Mouse (Mus musculus) neural tube, embryonic 14.5 days (tissue): Measurements from ENCODE around the gene Arid4a. TPM values are rescaled to one million over a fixed set of nuclear protein-coding genes. Genes with fewer than 3 reads are reported as not detected.
"Not testable (repeated sequence)": the region's sequence is repeated elsewhere in the genome, so short reads cannot be mapped to it uniquely, and the experiment has no call there.

ENCODE experiments used
- ATAC-seq: fragments of 200-750 bp; cut with Nextera tagmentation; 2 replicates; pipeline ENCODE4 v1.8.0; 2017; ENCODE audit warnings: low read depth, mild to moderate bottlenecking, moderate TSS enrichment, moderate library complexity
- H3K27ac ChIP-seq: fragments of 300-500 bp; sonication (generic); 2 replicates; pipeline ENCODE4 v1.5.1; 2014; ENCODE audit warnings: low read depth, mild to moderate bottlenecking, control low read depth, low read length, moderate library complexity, mixed read lengths
- H3K27me3 ChIP-seq: fragments of 300-500 bp; sonication (generic); 2 replicates; pipeline ENCODE4 v1.6.1; 2014; ENCODE audit warnings: low read length; ENCODE audit not compliant: control insufficient read depth, insufficient read depth
- H3K36me3 ChIP-seq: fragments of 300-500 bp; sonication (generic); 2 replicates; pipeline ENCODE4 v1.6.1; 2014; ENCODE audit warnings: low read length, mixed read lengths; ENCODE audit not compliant: control insufficient read depth, insufficient read depth
- H3K4me1 ChIP-seq: fragments of 300-500 bp; sonication (generic); 2 replicates; pipeline ENCODE4 v1.6.1; 2014; ENCODE audit warnings: low read length; ENCODE audit not compliant: control insufficient read depth, insufficient read depth
- H3K4me2 ChIP-seq: fragments of 300-500 bp; sonication (generic); 2 replicates; pipeline ENCODE4 v1.6.1; 2014; ENCODE audit warnings: mild to moderate bottlenecking, low read depth, low read length, control low read depth
- H3K4me3 ChIP-seq: fragments of 300-500 bp; sonication (generic); 2 replicates; pipeline ENCODE4 v1.5.1; 2014; ENCODE audit warnings: low read depth, low read length, control low read depth, mixed read lengths
- H3K9ac ChIP-seq: fragments of 300-500 bp; sonication (generic); replicated peaks from 2 replicates; pipeline ENCODE4 v1.6.1; 2014; ENCODE audit warnings: low read depth, mild to moderate bottlenecking, control low read depth, low read length, mixed read lengths
- H3K9me3 ChIP-seq: fragments of 300-500 bp; sonication (generic); 2 replicates; pipeline ENCODE4 v1.6.1; 2016; ENCODE audit warnings: low read length; ENCODE audit not compliant: control insufficient read depth
- whole genome bisulfite sequencing: fragments of 180-500 bp; shearing (Covaris S2); extraction: QIAGEN DNeasy Blood & Tissue Kit; methylation state at CpG from one replicate; pipeline ENCODE4 v1.1.7; 2014; 5-methylcytosine and 5-hydroxymethylcytosine counted together
- polyA plus RNA-seq: library from polyadenylated mRNA; unstranded; fragments of >200 nt; fragmentation: Nextera tagmentation; extraction: Ambion mirVana; gene quantifications from 2 replicates; pipeline ENCODE4 v1.2.1, GENCODE M21; 2014

Gene Arid4a
- polyA plus RNA-seq, 1 experiment from 2014 or later: 45.0 TPM

GRCm38 (mm10) chr12:71053486-71053885, 37.7 kb downstream of the Arid4a start:
- no peak overlapping the region for H3K4me3 ChIP-seq
- 92% methylated on average over 1 of the region's 1 CpGs for WGBS
- H3K36me3 ChIP-seq: no peaks in the 10 kb centered on the region
- no peak overlapping the region for H3K27ac ChIP-seq
- H3K27me3 ChIP-seq: no peaks in the 10 kb centered on the region
- H3K9ac ChIP-seq: no peak overlapping the region
- peaks cover 10% of the 10 kb centered on the region; the same call in 1 of the 2 replicates for H3K4me1 ChIP-seq
- ATAC-seq: no peak
- no peaks in the 10 kb centered on the region for H3K9me3 ChIP-seq
- no peak overlapping the region for H3K4me2 ChIP-seq

DNA sequence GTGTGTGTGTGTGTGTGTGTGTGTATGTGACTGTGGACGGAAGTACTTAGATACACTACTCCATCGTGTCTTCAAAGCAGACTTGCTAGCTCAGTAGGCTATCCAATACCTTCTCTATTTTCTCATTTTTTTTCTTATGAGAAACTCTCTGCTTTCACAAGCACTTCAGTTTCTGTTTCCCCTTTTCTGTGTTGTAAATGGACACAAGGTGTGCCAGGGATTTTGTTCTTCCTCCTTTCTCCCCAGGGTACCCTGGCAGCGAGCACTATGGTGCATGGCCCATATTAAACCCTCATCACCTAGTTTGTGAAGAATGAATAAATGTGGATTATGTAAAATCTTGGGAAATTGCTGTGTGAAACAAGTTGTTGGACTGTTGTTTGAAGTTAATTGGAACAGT, 39.7 kb downstream of the Arid4a start:
- Histone ChIP-seq H3K4me1 (peaks cover 5% of the 10 kb centered on the region; the same call in 1 of the 2 replicates), H3K4me2 (no peak overlapping the region), H3K27ac (no peak overlapping the region), H3K9me3 (no peaks in the 10 kb centered on the region), H3K27me3 (no peaks in the 10 kb centered on the region), H3K4me3 (no peak overlapping the region), H3K36me3 (no peaks in the 10 kb centered on the region), H3K9ac (no peak overlapping the region)
- no peak for ATAC-seq
- 94% methylated on average over 3 of the region's 3 CpGs for WGBS

DNA sequence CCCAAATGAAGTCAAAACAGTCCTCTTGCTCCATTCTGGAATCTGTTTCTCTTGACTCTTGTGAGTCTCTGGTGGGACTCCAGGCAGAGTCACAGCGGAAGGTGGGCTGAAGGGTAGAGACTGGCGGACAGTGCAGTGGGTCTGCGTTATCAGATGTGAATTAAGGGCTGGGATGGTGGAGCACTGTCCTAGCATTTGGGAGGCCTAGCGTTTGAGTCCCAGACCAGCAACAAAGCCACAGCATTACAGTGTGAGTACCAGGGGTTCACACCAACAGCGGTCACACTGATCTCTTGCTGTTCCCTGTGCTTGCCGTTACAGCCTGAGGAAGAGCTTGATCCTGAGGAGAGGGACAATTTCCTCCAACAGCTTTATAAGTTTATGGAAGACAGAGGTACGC, 44.0 kb downstream of the Arid4a start:
- peaks cover 16% of the 10 kb centered on the region for H3K36me3 ChIP-seq
- no peaks in the 10 kb centered on the region for H3K4me1 ChIP-seq
- ATAC-seq: no peak
- no peaks in the 10 kb centered on the region for H3K9me3 ChIP-seq
- H3K9ac ChIP-seq: no peak overlapping the region
- no peak overlapping the region for H3K4me2 ChIP-seq
- H3K27me3 ChIP-seq: no peaks in the 10 kb centered on the region
- H3K4me3 ChIP-seq: no peak overlapping the region
- 94% methylated on average over 7 of the region's 7 CpGs for WGBS
- H3K27ac ChIP-seq: no peak overlapping the region

DNA sequence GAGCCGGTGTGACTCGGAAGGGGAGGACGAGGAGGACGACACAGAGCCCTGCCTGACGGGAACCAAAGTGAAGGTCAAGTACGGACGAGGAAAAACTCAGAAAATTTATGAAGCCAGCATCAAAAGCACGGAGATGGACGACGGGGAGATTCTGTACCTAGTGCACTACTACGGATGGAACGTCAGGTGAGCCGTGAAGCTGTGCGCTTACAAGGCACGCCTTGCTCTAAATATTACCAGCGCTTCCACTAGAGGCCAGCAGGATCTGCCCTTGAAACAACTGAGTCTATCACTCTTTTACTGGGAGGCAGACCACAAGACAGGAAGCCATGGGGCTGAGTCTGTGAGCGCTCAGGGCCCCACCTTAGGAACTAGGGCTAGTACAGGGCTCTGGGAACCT, 54.1 kb downstream of the Arid4a start:
- Histone ChIP-seq H3K27me3 (no peaks in the 10 kb centered on the region), H3K9ac (no peak overlapping the region), H3K4me3 (no peak overlapping the region), H3K4me2 (no peak overlapping the region), H3K9me3 (no peaks in the 10 kb centered on the region), H3K4me1 (no peaks in the 10 kb centered on the region), H3K27ac (no peak overlapping the region), H3K36me3 (peaks cover 56% of the 10 kb centered on the region)
- 94% methylated on average over 17 of the region's 17 CpGs for WGBS
- no peak for ATAC-seq

DNA sequence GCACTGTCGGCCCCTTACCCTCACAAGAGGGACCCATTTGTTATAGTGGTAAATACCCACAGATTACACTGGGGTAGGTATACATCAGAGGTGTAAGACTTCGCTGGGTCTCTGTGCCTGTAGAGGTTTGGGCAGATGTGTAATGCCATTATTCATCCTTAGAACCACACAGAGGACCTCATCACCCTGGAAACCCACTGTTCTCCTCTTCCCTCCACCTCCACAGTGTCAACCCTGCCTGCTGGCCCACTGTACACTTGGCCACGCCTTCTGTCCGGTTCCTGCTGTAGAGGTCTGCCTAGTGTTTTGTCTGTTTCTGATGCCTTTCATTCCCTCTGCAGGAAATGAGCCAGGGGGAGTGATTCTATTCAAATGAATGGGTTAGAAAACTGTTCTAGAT, 56.3 kb downstream of the Arid4a start:
- WGBS: 85% methylated on average over 4 of the region's 4 CpGs
- no peaks in the 10 kb centered on the region for H3K9me3 ChIP-seq
- H3K27me3 ChIP-seq: no peaks in the 10 kb centered on the region
- no peaks in the 10 kb centered on the region for H3K4me1 ChIP-seq
- peaks cover 68% of the 10 kb centered on the region for H3K36me3 ChIP-seq
- H3K9ac ChIP-seq: no peak overlapping the region
- no peak for ATAC-seq
- no peak overlapping the region for H3K27ac ChIP-seq
- no peak overlapping the region for H3K4me2 ChIP-seq
- H3K4me3 ChIP-seq: no peak overlapping the region

GRCm38 (mm10) chr12:71073113-71073730, 57.4 kb downstream of the Arid4a start:
- H3K27ac ChIP-seq: no peak overlapping the region
- no peak overlapping the region for H3K9ac ChIP-seq
- no peaks in the 10 kb centered on the region for H3K4me1 ChIP-seq
- 67% methylated on average over 12 of the region's 12 CpGs for WGBS
- no peaks in the 10 kb centered on the region for H3K9me3 ChIP-seq
- H3K4me3 ChIP-seq: no peak overlapping the region
- ATAC-seq: peak; percentile 73; the same call in 1 of the 2 replicates
- peaks cover 61% of the 10 kb centered on the region for H3K36me3 ChIP-seq
- no peaks in the 10 kb centered on the region for H3K27me3 ChIP-seq
- no peak overlapping the region for H3K4me2 ChIP-seq

- Histone ChIP-seq H3K4me1 (no peaks in the 10 kb centered on the region), H3K27me3 (no peaks in the 10 kb centered on the region)
- WGBS: 94% methylated on average over 8 of the region's 8 CpGs
Observed at GRCm38 (mm10) chr12:71086331-71086730, 70.5 kb downstream of the Arid4a start.

GRCm38 (mm10) chr12:71104275-71104674, 88.5 kb downstream of the Arid4a start:
- not testable (repeated sequence) for H3K9me3 ChIP-seq, ATAC-seq, H3K27ac ChIP-seq, H3K4me3 ChIP-seq, H3K36me3 ChIP-seq, H3K4me1 ChIP-seq, H3K4me2 ChIP-seq, H3K9ac ChIP-seq, H3K27me3 ChIP-seq
- 91% methylated on average over 4 of the region's 4 CpGs for WGBS

More at GRCm38 (mm10) chr12:71086331-71086730, 70.5 kb downstream of the Arid4a start:
- H3K9ac ChIP-seq: no peak overlapping the region
- H3K9me3 ChIP-seq: no peaks in the 10 kb centered on the region
- ATAC-seq: no peak
- H3K36me3 ChIP-seq: peaks cover 17% of the 10 kb centered on the region; the same call in 1 of the 2 replicates
- H3K27ac ChIP-seq: no peak overlapping the region
- no peak overlapping the region for H3K4me3 ChIP-seq
- H3K4me2 ChIP-seq: no peak overlapping the region

DNA sequence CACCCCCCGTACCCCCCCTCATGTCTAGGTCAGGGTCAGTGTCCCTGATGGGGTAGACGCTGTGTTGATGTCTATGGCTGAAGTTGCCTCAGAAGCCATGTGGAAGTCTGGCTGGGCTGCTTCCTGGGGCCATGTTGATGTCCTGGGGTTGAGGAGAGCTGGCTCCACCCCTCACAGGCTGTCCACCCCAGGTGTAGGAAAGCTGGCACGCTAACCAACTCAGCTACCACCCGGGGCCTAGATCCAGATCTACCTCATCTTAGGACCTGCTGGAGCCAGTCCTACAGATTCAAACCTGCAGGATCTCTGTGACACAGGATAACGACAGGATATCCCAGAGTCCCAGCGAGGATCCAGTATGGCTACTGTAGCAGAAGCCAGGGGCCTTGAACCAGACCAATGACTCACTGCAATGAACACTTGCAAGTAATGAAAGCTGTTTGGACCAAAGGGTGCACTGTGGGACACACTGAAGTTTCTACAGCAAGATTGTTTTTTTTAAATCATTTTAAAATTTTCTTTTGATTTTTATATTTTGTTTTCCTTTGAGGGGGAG, 91.5 kb downstream of the Arid4a start:
- H3K9me3 ChIP-seq: no peaks in the 10 kb centered on the region
- 91% methylated on average over 6 of the region's 6 CpGs for WGBS
- no peaks in the 10 kb centered on the region for H3K36me3 ChIP-seq
- H3K9ac ChIP-seq: no peak overlapping the region
- H3K4me3 ChIP-seq: no peak overlapping the region
- H3K4me1 ChIP-seq: no peaks in the 10 kb centered on the region
- H3K27me3 ChIP-seq: no peaks in the 10 kb centered on the region
- no peak overlapping the region for H3K4me2 ChIP-seq
- no peak for ATAC-seq
- no peak overlapping the region for H3K27ac ChIP-seq
